Mouse (Mus musculus) naive thymus-derived CD4-positive, alpha-beta T cell, adult 2 months (primary cell): ENCODE measurements around the gene Iqgap2.
A peak's percentile ranks its signal among the peaks of the same experiment; 100 is the strongest.

Source experiments
- DNase-seq: peaks from one replicate; pipeline ENCODE4 v3.0.0-alpha.2; 2011; ENCODE audit warnings: low read depth

Iqgap2 gene

GRCm38 (mm10) chr13:95778761-95779161, 113.0 kb downstream of the Iqgap2 start:
- DNase-seq = no peak

- DNase-seq = no peak
Observed at GRCm38 (mm10) chr13:95777651-95778391, 113.9 kb downstream of the Iqgap2 start.

GRCm38 (mm10) chr13:95777237-95777636, 114.5 kb downstream of the Iqgap2 start:
- peak; percentile 65 for DNase-seq

GRCm38 (mm10) chr13:95774966-95775696, 116.6 kb downstream of the Iqgap2 start:
- no peak for DNase-seq

GRCm38 (mm10) chr13:95765017-95765416, 126.7 kb downstream of the Iqgap2 start:
- peak; percentile 58 for DNase-seq

GRCm38 (mm10) chr13:95763876-95764517, 127.7 kb downstream of the Iqgap2 start:
- DNase-seq = no peak

GRCm38 (mm10) chr13:95759810-95760209, 131.9 kb downstream of the Iqgap2 start:
- no peak for DNase-seq

GRCm38 (mm10) chr13:95754285-95754684, 137.4 kb downstream of the Iqgap2 start:
- no peak for DNase-seq

GRCm38 (mm10) chr13:95752386-95752785, 139.3 kb downstream of the Iqgap2 start:
- no peak for DNase-seq

- no peak for DNase-seq
Observed at GRCm38 (mm10) chr13:95747541-95747940, 144.2 kb downstream of the Iqgap2 start.

- no peak for DNase-seq
Observed at GRCm38 (mm10) chr13:95747101-95747500, 144.6 kb downstream of the Iqgap2 start.

- peak; percentile 41 for DNase-seq
Observed at GRCm38 (mm10) chr13:95746509-95746908, 145.2 kb downstream of the Iqgap2 start.

GRCm38 (mm10) chr13:95745451-95745850, 146.3 kb downstream of the Iqgap2 start:
- no peak for DNase-seq

GRCm38 (mm10) chr13:95742881-95743466, 148.7 kb downstream of the Iqgap2 start:
- DNase-seq = no peak

- DNase-seq = peak; percentile 18
Observed at GRCm38 (mm10) chr13:95741813-95742689, 149.7 kb downstream of the Iqgap2 start.

- DNase-seq = peak; percentile 39
Observed at GRCm38 (mm10) chr13:95739651-95740050, 152.1 kb downstream of the Iqgap2 start.

GRCm38 (mm10) chr13:95730491-95730890, 161.2 kb downstream of the Iqgap2 start:
- DNase-seq = no peak

- peak; percentile 81 for DNase-seq
Observed at GRCm38 (mm10) chr13:95719320-95720232, 172.1 kb downstream of the Iqgap2 start.

GRCm38 (mm10) chr13:95715356-95715755, 176.4 kb downstream of the Iqgap2 start:
- no peak for DNase-seq

- no peak for DNase-seq
Observed at GRCm38 (mm10) chr13:95714271-95714975, 177.3 kb downstream of the Iqgap2 start.
